Mouse (Mus musculus) lung, postnatal 0 days (tissue): Measurements from ENCODE around the gene Ror2. TPM values are rescaled to one million over a fixed set of nuclear protein-coding genes. Genes with fewer than 3 reads are reported as not detected.

Source experiments
- ATAC-seq: fragments of 200-750 bp; cut with Nextera tagmentation; 2 replicates; pipeline ENCODE4 v1.8.0; 2017; ENCODE audit warnings: moderate library complexity
- DNase-seq: peaks from one replicate; pipeline ENCODE4 v3.0.0-alpha.2; 2016; ENCODE audit warnings: low spot score
- H3K27ac ChIP-seq: fragments of 300-500 bp; sonication (generic); 2 replicates; pipeline ENCODE4 v1.5.1; 2014; ENCODE audit warnings: antibody characterized with exemption, mild to moderate bottlenecking, low read length, mixed read lengths
- H3K27me3 ChIP-seq: fragments of 300-500 bp; sonication (generic); replicated peaks from 2 replicates; pipeline ENCODE4 v1.6.1; 2014; ENCODE audit warnings: low read length, mixed read lengths; ENCODE audit not compliant: insufficient read depth
- H3K36me3 ChIP-seq: fragments of 300-500 bp; sonication (generic); 2 replicates; pipeline ENCODE4 v1.6.1; 2014; ENCODE audit warnings: low read length, mixed read lengths; ENCODE audit not compliant: insufficient read depth
- H3K4me1 ChIP-seq: fragments of 300-500 bp; sonication (generic); 2 replicates; pipeline ENCODE4 v1.6.1; 2014; ENCODE audit warnings: antibody characterized with exemption, low read depth, low read length, mixed read lengths; ENCODE audit not compliant: insufficient read depth
- H3K4me2 ChIP-seq: fragments of 300-500 bp; sonication (generic); replicated peaks from 2 replicates; pipeline ENCODE4 v1.6.1; 2014; ENCODE audit warnings: low read depth, mild to moderate bottlenecking, low read length, moderate library complexity, mixed read lengths
- H3K4me3 ChIP-seq: fragments of 300-500 bp; sonication (generic); 2 replicates; pipeline ENCODE4 v1.5.1; 2014; ENCODE audit warnings: low read depth, low read length
- H3K9ac ChIP-seq: fragments of 300-500 bp; sonication (generic); replicated peaks from 2 replicates; pipeline ENCODE4 v1.6.1; 2014; ENCODE audit warnings: low read depth, mild to moderate bottlenecking
- H3K9me3 ChIP-seq: fragments of 300-500 bp; sonication (generic); 2 replicates; pipeline ENCODE4 v1.6.1; 2016; ENCODE audit warnings: low read length, mixed read lengths
- CTCF ChIP-seq: IDR thresholded peaks from 2 replicates; pipeline ENCODE4 v1.5.1; 2016; ENCODE audit warnings: antibody characterized with exemption, mild to moderate bottlenecking
- EP300 ChIP-seq: IDR thresholded peaks from 2 replicates; pipeline ENCODE4 v1.6.1; 2016; ENCODE audit warnings: antibody characterized with exemption, mild to moderate bottlenecking, control low read depth
- WGBS: fragments of 180-500 bp; shearing (Covaris S2); extraction: QIAGEN DNeasy Blood & Tissue Kit; methylation state at CpG from one replicate; pipeline ENCODE4 v1.1.7; 2014; 5-methylcytosine and 5-hydroxymethylcytosine counted together
- polyA plus RNA-seq: library from polyadenylated mRNA; unstranded; fragments of >200 nt; fragmentation: Nextera tagmentation; extraction: Ambion mirVana; gene quantifications from 2 replicates; pipeline ENCODE4 v1.2.1, GENCODE M21; 2015

The Ror2 gene
- polyA plus RNA-seq, 1 experiment from 2014 or later = 5.3 TPM

GRCm38 (mm10) chr13:53248080-53248479, 37.8 kb downstream of the Ror2 start:
- no peaks in the 10 kb centered on the region for H3K36me3 ChIP-seq
- no peaks in the 10 kb centered on the region for H3K9me3 ChIP-seq
- no peak overlapping the region for H3K9ac ChIP-seq
- no peak for DNase-seq
- no peak for TF ChIP-seq CTCF
- no peak for TF ChIP-seq EP300
- 0 out of 2 replicates have a peak, but pooled peaks cover 2% of the 10 kb centered on the region for H3K4me1 ChIP-seq
- H3K4me2 ChIP-seq = no peak overlapping the region
- no peaks in the 10 kb centered on the region for H3K27me3 ChIP-seq
- WGBS = 45% methylated on average over 6 of the region's 6 CpGs
- ATAC-seq = no peak
- H3K4me3 ChIP-seq = no peak overlapping the region
- no peak overlapping the region for H3K27ac ChIP-seq

- Histone ChIP-seq H3K27me3 (no peaks in the 10 kb centered on the region), H3K4me3 (no peak overlapping the region), H3K4me1 (0 out of 2 replicates have a peak, but pooled peaks cover 2% of the 10 kb centered on the region), H3K36me3 (no peaks in the 10 kb centered on the region), H3K4me2 (no peak overlapping the region), H3K9me3 (no peaks in the 10 kb centered on the region), H3K27ac (no peak overlapping the region), H3K9ac (no peak overlapping the region)
- TF ChIP-seq EP300 (no peak), CTCF (no peak)
- DNase-seq (no peak), ATAC-seq (no peak)
- 44% methylated on average over 6 of the region's 6 CpGs for WGBS
These were observed 38.7 kb downstream of the Ror2 start for GRCm38 (mm10) chr13:53247175-53247574.

GRCm38 (mm10) chr13:53244151-53244550, 41.8 kb downstream of the Ror2 start:
- 37% methylated on average over 8 of the region's 8 CpGs for WGBS
- TF ChIP-seq CTCF (no peak), EP300 (no peak)
- H3K9me3 ChIP-seq = no peaks in the 10 kb centered on the region
- H3K4me2 ChIP-seq = no peak overlapping the region
- ATAC-seq (no peak), DNase-seq (no peak)
- H3K4me1 ChIP-seq = 0 out of 2 replicates have a peak, but pooled peaks cover 2% of the 10 kb centered on the region
- H3K27ac ChIP-seq = no peak overlapping the region
- no peak overlapping the region for H3K9ac ChIP-seq
- H3K36me3 ChIP-seq = no peaks in the 10 kb centered on the region
- no peaks in the 10 kb centered on the region for H3K27me3 ChIP-seq
- no peak overlapping the region for H3K4me3 ChIP-seq

- no peak overlapping the region for H3K27ac ChIP-seq
- TF ChIP-seq EP300 (no peak), CTCF (no peak)
- DNase-seq = peak; percentile 52
- no peak overlapping the region for H3K4me3 ChIP-seq
- ATAC-seq = peak; percentile 52
- 52% methylated on average over 10 of the region's 10 CpGs for WGBS
- H3K4me2 ChIP-seq = no peak overlapping the region
- no peaks in the 10 kb centered on the region for H3K36me3 ChIP-seq
- H3K9ac ChIP-seq = no peak overlapping the region
- no peaks in the 10 kb centered on the region; the same call in 1 of the 2 replicates for H3K4me1 ChIP-seq
- H3K9me3 ChIP-seq = no peaks in the 10 kb centered on the region
- no peaks in the 10 kb centered on the region for H3K27me3 ChIP-seq
These were observed 48.5 kb downstream of the Ror2 start for GRCm38 (mm10) chr13:53237455-53237854.

- Histone ChIP-seq H3K9ac (no peak overlapping the region), H3K27ac (no peak overlapping the region), H3K4me1 (no peaks in the 10 kb centered on the region; the same call in 1 of the 2 replicates), H3K27me3 (no peaks in the 10 kb centered on the region), H3K36me3 (no peaks in the 10 kb centered on the region), H3K4me3 (no peak overlapping the region), H3K4me2 (no peak overlapping the region), H3K9me3 (no peaks in the 10 kb centered on the region)
- WGBS = 45% methylated on average over 18 of the region's 18 CpGs
- peak; percentile 22; the same call in 1 of the 2 replicates for ATAC-seq
- DNase-seq = no peak
- TF ChIP-seq EP300 (no peak), CTCF (no peak)
These were observed 49.2 kb downstream of the Ror2 start for GRCm38 (mm10) chr13:53236434-53237401.

- Histone ChIP-seq H3K9ac (no peak overlapping the region), H3K27ac (no peak overlapping the region), H3K4me3 (no peak overlapping the region), H3K4me1 (no peaks in the 10 kb centered on the region; the same call in 1 of the 2 replicates), H3K4me2 (no peak overlapping the region), H3K36me3 (no peaks in the 10 kb centered on the region), H3K9me3 (no peaks in the 10 kb centered on the region), H3K27me3 (no peaks in the 10 kb centered on the region)
- 34% methylated on average over 7 of the region's 7 CpGs for WGBS
- DNase-seq (no peak), ATAC-seq (no peak)
- TF ChIP-seq EP300 = no peak
- TF ChIP-seq CTCF = no peak
These were observed 50.0 kb downstream of the Ror2 start for GRCm38 (mm10) chr13:53235953-53236352.
